Mouse (Mus musculus) stomach, embryonic 15.5 days (tissue): ENCODE data around the gene Cdhr1. TPM values are rescaled to one million over a fixed set of nuclear protein-coding genes. Genes with fewer than 3 reads are reported as not detected.
"Not testable (repeated sequence)": the region's sequence is repeated elsewhere in the genome, so short reads cannot be mapped to it uniquely, and the experiment has no call there.

ENCODE experiments used
- ATAC-seq: fragments of 200-750 bp; cut with Nextera tagmentation; 2 replicates; pipeline ENCODE4 v1.8.0; 2017; ENCODE audit warnings: low read depth, moderate number of reproducible peaks, moderate TSS enrichment; ENCODE audit not compliant: insufficient read depth, low FRiP score
- H3K27ac ChIP-seq: fragments of 300-500 bp; sonication (generic); 2 replicates; pipeline ENCODE4 v1.5.1; 2015; ENCODE audit warnings: mild to moderate bottlenecking, inconsistent platforms
- H3K27me3 ChIP-seq: fragments of 300-500 bp; sonication (generic); replicated peaks from 2 replicates; pipeline ENCODE4 v1.6.1; 2015; ENCODE audit warnings: inconsistent platforms
- H3K36me3 ChIP-seq: fragments of 300-500 bp; sonication (generic); 2 replicates; pipeline ENCODE4 v1.6.1; 2015; ENCODE audit warnings: inconsistent platforms
- H3K4me1 ChIP-seq: fragments of 300-500 bp; sonication (generic); 2 replicates; pipeline ENCODE4 v1.6.1; 2015; ENCODE audit warnings: inconsistent platforms
- H3K4me2 ChIP-seq: fragments of 300-500 bp; sonication (generic); 2 replicates; pipeline ENCODE4 v1.6.1; 2015; ENCODE audit warnings: mild to moderate bottlenecking, inconsistent platforms
- H3K4me3 ChIP-seq: fragments of 300-500 bp; sonication (generic); replicated peaks from 2 replicates; pipeline ENCODE4 v1.5.1; 2015; ENCODE audit warnings: inconsistent platforms
- H3K9ac ChIP-seq: fragments of 300-500 bp; sonication (generic); 2 replicates; pipeline ENCODE4 v1.6.1; 2015; ENCODE audit warnings: inconsistent platforms
- H3K9me3 ChIP-seq: fragments of 300-500 bp; sonication (generic); 2 replicates; pipeline ENCODE4 v1.6.1; 2016; ENCODE audit warnings: inconsistent platforms
- WGBS: fragments of 180-500 bp; shearing (Covaris S2); methylation state at CpG from one replicate; pipeline ENCODE4 v1.1.7; 2015; 5-methylcytosine and 5-hydroxymethylcytosine counted together
- polyA plus RNA-seq: library from polyadenylated mRNA; unstranded; fragments of >200 nt; fragmentation: Nextera tagmentation; extraction: Ambion mirVana; gene quantifications from 2 replicates; pipeline ENCODE4 v1.2.1, GENCODE M21; 2015

Gene Cdhr1
- polyA plus RNA-seq = 0.18 and 0.32 TPM in 2 replicates

DNA sequence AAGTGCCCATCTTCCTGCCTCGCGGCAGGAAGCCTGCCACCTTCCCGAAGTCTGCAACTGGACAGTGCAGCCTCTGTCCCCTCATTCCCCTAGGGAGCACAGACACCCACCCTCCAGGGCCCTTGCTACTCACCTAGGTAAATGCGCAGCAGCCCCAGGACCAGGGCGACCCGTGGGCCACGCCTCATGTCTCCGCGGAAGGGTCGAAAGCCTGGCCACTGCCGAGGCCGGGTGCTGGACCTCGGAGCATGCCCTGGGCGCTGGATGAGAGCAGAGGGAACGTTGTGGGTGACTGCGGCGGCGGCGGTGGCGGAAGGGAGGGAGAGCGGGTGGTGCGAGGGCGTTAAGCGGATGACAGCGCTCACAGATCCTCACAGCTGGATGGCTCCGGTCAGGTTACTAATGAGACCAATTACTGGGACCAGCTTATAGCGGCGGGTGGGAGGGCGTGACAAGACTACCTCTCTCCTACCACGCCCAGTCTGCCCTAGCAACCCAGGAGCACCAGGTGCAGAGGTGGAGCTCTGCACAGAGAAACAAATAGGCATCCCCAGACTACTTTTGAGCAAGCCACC is at the start of gene Cdhr1:
TSS of gene Cdhr1 (minus strand) at position 392 of the 575 bp plus-strand sequence.
- H3K9me3 ChIP-seq = no peaks in the 10 kb centered on the region
- WGBS = 1% methylated on average over 30 of the region's 30 CpGs
- no peaks in the 10 kb centered on the region; the same call in none of the 2 replicates for H3K4me1 ChIP-seq
- H3K4me2 ChIP-seq = peak within 1 kb of the TSS; percentile 50
- no peak within 1 kb of the TSS for H3K9ac ChIP-seq
- no peak within 1 kb of the TSS for H3K27ac ChIP-seq
- H3K4me3 ChIP-seq = peak within 1 kb of the TSS; percentile 21
- peak; percentile 68 for ATAC-seq
- H3K27me3 ChIP-seq = peaks cover 25% of the 10 kb centered on the region
- H3K36me3 ChIP-seq = no peaks in the 10 kb centered on the region

DNA sequence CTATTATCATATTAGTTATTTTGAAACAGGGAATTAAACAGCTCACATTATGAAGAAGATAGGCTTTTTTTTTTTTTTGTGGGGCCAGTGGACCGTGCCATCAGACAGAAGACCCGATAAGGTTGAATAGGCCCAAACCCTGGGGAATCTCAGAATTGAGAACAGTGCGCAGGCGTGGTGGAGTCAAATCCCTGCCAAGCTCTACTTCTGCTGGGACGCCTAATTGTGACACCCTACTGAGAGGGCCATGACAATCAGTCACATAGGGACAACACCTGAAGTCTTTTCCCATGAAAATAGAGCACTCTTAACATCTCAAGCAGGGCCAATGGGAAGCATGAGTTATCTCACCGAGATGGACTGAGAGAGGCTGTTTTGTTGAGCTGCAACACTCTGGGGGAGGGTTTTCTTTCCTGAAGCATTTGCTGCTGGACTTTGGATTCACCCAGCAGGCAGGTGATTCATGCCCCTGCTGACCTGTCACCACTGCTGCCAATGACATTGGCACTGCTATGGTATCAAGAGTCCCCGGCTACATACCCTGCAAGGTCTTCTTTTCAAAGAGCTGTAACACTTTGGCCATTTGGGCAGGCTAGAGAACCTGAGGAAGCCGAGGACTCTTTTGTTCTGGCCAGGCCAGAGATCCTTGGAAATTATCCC is 41.0 kb upstream of the Cdhr1 start:
- H3K27ac ChIP-seq = no peak overlapping the region
- no peak overlapping the region for H3K4me3 ChIP-seq
- H3K27me3 ChIP-seq = no peaks in the 10 kb centered on the region
- 82% methylated on average over 8 of the region's 8 CpGs for WGBS
- no peaks in the 10 kb centered on the region for H3K9me3 ChIP-seq
- H3K36me3 ChIP-seq = no peaks in the 10 kb centered on the region
- no peaks in the 10 kb centered on the region for H3K4me1 ChIP-seq
- H3K4me2 ChIP-seq = no peak overlapping the region
- no peak for ATAC-seq
- no peak overlapping the region for H3K9ac ChIP-seq

DNA sequence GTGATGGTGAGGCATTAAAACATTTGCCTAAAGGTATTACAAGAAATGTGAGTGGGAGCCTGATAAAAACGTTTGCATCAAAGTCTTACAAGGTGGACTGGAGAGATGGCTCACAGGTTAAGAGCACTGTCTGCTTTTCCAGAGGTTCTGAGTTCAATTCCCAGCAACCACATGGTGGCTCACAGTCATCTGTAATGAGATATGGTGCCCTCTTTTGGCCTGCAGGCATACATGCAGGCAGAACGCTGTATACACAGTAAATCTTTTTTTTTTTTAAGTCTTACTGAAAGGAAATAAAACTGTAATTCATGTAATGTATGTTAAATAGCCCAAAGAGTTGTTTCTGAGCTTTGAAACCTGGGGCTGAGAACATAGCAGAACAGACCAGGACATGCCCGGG is 39.4 kb upstream of the Cdhr1 start:
- ATAC-seq, H3K4me1 ChIP-seq, H3K9me3 ChIP-seq, H3K27me3 ChIP-seq, H3K9ac ChIP-seq, H3K27ac ChIP-seq, H3K4me2 ChIP-seq, H3K36me3 ChIP-seq, H3K4me3 ChIP-seq: not testable (repeated sequence)
- 85% methylated on average over 3 of the region's 3 CpGs for WGBS

DNA sequence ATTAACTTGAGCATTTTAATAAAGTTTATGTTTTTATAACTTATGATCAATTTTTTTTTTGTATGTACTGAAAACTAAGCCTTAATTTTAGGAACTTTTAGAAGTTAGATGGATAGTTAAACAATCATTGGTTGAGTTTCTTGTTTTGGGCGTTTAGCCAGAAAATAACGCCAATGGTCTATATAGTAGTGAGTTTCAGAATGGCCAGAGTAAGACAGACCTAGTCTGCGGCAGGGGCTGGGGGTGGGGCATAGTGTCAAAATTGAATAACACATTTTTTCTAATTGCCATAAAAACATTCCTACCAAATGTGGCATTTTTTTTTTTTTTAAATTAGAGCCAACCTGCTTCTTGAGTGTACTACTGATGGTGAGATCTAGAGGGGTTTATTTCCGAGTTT is 38.0 kb upstream of the Cdhr1 start:
- H3K36me3 ChIP-seq = peaks cover 6% of the 10 kb centered on the region; the same call in 1 of the 2 replicates
- no peak for ATAC-seq
- 78% methylated on average over 4 of the region's 4 CpGs for WGBS

DNA sequence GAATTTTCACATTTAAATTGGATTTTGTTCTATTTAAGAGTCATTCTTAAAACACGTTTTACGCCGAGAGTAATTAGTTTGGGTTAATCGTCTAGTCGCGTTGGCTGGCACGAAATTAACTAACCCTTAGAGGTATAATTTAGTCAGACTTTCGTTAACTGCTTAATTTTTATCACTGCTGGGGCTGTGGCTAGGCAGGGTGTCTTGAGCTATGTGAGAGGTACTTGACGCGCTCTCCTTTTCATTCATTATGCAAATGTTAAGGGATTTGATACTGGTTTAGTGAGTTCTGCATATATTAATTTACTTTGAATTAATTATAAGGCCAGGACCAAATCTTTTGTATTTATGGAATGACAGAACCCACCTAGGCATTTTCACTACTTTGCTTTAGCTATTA is 37.5 kb upstream of the Cdhr1 start:
- 2% methylated on average over 10 of the region's 10 CpGs for WGBS
- ATAC-seq = no peak

More for the DNA sequence above, 38.0 kb upstream of the Cdhr1 start:
- Histone ChIP-seq H3K27ac (no peak overlapping the region), H3K4me2 (no peak overlapping the region), H3K9ac (no peak overlapping the region), H3K4me1 (no peaks in the 10 kb centered on the region), H3K27me3 (no peaks in the 10 kb centered on the region), H3K9me3 (no peaks in the 10 kb centered on the region), H3K4me3 (no peak overlapping the region)

DNA sequence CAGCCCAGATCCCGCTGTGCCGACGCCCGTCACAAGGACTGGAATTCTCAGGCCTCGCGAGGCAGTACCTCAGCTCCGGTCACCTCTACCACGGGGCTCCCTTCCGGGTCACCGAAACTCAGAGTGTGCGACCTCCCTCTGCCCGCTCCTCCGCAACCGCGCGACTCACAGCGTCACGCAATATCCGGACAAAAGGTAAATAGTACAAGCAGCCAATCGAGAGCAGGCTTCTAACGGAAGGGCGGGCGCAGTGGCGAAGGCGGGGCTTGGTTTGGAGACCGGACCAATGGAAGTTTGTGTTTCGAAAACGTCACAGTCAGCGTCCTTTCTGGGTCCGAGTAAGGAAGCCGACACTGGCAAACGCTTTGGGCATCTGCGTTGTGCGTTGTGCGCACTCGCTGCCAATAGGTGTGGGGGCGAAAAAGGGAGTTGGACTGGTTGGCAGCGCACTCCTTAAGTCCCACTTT is 37.0 kb upstream of the Cdhr1 start, which contains the start of gene Ghitm:
TSS of gene Ghitm (minus strand) at position 146 of the 467 bp plus-strand sequence.
- H3K27me3 ChIP-seq = no peaks in the 10 kb centered on the region
- H3K27ac ChIP-seq = peak within 1 kb of the TSS; percentile 90

More for the DNA sequence above, 37.5 kb upstream of the Cdhr1 start:
- Histone ChIP-seq H3K4me1 (no peaks in the 10 kb centered on the region), H3K27me3 (no peaks in the 10 kb centered on the region), H3K9ac (0 out of 2 replicates have a peak overlapping the region, but pooled peaks have one; percentile 20), H3K4me3 (peak overlapping the region; percentile 71), H3K27ac (no peak overlapping the region; the same call in 1 of the 2 replicates), H3K36me3 (peaks cover 10% of the 10 kb centered on the region; the same call in 1 of the 2 replicates), H3K9me3 (no peaks in the 10 kb centered on the region), H3K4me2 (peak overlapping the region; percentile 53)

DNA sequence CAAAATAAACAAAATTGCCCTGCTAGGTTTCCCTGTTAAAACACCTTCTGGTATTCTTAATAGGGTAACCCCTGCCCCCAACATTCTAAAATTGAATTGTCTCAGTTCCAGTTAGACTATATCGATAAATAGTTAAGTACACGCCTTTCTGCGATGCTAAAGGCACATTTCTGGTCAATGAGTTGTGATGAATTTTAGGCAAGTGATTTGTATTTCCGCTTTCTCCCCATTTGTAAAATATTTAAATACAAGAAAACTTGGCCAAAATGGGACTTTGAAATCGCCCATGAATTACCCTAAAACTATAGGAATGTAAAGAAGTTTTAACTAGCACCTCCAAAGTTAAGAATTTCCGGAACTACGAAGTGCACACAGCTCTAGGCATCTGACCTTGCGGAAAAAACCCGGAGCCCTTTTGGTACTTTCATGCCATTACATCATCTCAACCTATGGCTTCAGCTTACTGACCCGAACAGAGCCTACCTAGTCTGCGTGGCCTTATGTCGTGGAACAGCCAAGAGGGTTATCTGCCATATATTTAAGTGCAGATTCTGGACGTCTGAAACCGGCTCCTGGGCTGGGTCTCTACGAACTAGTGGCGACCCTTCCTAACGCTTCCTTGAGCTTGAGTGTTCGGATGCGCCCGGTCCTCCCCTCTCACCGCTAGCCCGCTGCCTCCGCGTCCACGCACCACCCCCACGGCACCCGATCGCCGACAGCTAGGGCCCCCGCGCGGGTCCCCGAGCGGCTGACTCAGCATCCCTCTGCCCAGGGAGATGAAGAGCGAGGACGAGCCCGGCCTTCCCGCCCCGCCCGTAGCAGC is 36.4 kb upstream of the Cdhr1 start:
- no peaks in the 10 kb centered on the region for H3K4me1 ChIP-seq
- peak overlapping the region; percentile 68 for H3K9ac ChIP-seq
- H3K4me3 ChIP-seq = peak overlapping the region; percentile 71
- H3K4me2 ChIP-seq = peak overlapping the region; percentile 60
- peaks cover 15% of the 10 kb centered on the region for H3K36me3 ChIP-seq
- no peaks in the 10 kb centered on the region for H3K9me3 ChIP-seq
- peak overlapping the region; percentile 90 for H3K27ac ChIP-seq
- 1% methylated on average over 40 of the region's 40 CpGs for WGBS
- no peaks in the 10 kb centered on the region for H3K27me3 ChIP-seq
- ATAC-seq = peak; percentile 1; the same call in 1 of the 2 replicates

More for the DNA sequence above, 37.0 kb upstream of the Cdhr1 start, which contains the start of gene Ghitm:
- peak; percentile 100 for ATAC-seq
- H3K9me3 ChIP-seq = no peaks in the 10 kb centered on the region
- H3K36me3 ChIP-seq = peaks cover 15% of the 10 kb centered on the region
- H3K9ac ChIP-seq = peak within 1 kb of the TSS; percentile 68
- WGBS = under 1% methylated on average over 38 of the region's 38 CpGs
- H3K4me1 ChIP-seq = no peaks in the 10 kb centered on the region
- H3K4me2 ChIP-seq = peak within 1 kb of the TSS; percentile 60
- H3K4me3 ChIP-seq = peak within 1 kb of the TSS; percentile 71

DNA sequence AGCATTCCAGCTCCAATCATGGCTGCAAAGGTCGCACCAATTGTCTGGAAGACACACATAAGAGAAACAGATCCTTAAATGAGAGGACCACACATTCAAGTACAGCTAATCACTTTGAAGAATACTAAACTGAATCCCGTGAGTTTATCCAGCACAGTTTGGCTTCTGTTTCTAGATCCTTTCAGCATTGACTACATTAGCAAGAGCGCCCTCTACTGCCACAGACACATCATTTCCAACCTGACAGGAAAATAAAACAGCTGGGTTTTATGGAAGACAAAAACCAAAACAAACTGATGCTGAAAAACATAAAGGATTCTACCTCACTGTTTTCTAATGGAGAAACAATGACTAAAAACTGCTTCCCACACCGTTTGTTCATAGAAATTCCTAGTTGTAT is 29.5 kb upstream of the Cdhr1 start:
- no peak for ATAC-seq
- Histone ChIP-seq H3K4me2 (no peak overlapping the region), H3K27me3 (no peaks in the 10 kb centered on the region), H3K36me3 (peaks cover 35% of the 10 kb centered on the region), H3K4me1 (no peaks in the 10 kb centered on the region), H3K9ac (no peak overlapping the region), H3K9me3 (no peaks in the 10 kb centered on the region), H3K4me3 (no peak overlapping the region), H3K27ac (no peak overlapping the region)
- WGBS = 44% methylated on average over 4 of the region's 4 CpGs

DNA sequence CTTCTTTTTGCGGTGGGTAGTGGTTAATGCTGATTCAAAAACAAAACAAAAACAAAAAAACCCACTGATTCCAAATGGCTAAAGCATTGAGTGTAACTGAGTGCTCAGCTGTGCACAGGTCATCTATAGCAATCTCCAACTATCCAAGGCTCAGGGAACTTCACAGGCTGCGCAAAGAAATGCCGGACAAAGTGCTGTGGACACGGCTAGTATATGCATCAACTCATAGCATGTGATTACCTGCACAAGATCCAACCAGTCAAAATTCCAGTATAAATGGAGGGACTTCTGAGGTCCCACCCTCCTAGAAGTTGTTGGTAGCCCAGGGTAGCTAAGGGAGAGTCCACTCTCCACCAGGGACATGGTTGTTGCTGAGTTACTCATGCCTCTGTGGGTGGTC is 21.1 kb upstream of the Cdhr1 start:
- no peaks in the 10 kb centered on the region for H3K4me1 ChIP-seq
- 94% methylated on average over 4 of the region's 4 CpGs for WGBS
- peaks cover 8% of the 10 kb centered on the region for H3K36me3 ChIP-seq
- H3K27me3 ChIP-seq = no peaks in the 10 kb centered on the region
- no peak overlapping the region for H3K4me2 ChIP-seq
- H3K9ac ChIP-seq = no peak overlapping the region
- H3K4me3 ChIP-seq = no peak overlapping the region
- no peak for ATAC-seq
- H3K9me3 ChIP-seq = no peaks in the 10 kb centered on the region
- H3K27ac ChIP-seq = no peak overlapping the region

DNA sequence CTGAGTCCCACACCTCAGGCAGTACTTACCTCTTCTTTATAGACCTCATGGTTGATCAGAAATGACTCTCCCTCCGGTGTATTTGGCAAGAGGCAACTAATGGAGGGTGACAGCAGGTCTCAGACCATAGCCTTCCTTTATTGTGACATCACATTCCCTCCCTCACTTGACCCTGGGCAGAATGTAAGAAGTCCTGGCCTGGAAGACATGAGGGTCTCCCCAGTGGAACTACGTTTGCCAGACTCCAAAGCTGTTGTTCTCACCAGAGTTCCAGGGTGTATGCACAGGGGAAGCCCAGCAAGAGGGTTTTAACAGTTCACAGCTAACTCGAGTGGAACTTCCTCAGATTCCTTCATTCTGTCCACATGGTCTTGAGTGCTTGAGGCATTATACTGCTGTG is 15.8 kb upstream of the Cdhr1 start, which contains the start of gene 2610528A11Rik:
TSS of gene 2610528A11Rik (minus strand) at position 101 of the 400 bp plus-strand sequence.
- H3K9ac ChIP-seq = no peak within 1 kb of the TSS
- WGBS = 56% methylated on average over 3 of the region's 3 CpGs
- no peak within 1 kb of the TSS for H3K4me2 ChIP-seq
- no peak for ATAC-seq
- H3K27ac ChIP-seq = no peak within 1 kb of the TSS
- H3K27me3 ChIP-seq = no peaks in the 10 kb centered on the region
- H3K36me3 ChIP-seq = no peaks in the 10 kb centered on the region
- no peaks in the 10 kb centered on the region for H3K9me3 ChIP-seq
- H3K4me1 ChIP-seq = no peaks in the 10 kb centered on the region
- H3K4me3 ChIP-seq = no peak within 1 kb of the TSS

DNA sequence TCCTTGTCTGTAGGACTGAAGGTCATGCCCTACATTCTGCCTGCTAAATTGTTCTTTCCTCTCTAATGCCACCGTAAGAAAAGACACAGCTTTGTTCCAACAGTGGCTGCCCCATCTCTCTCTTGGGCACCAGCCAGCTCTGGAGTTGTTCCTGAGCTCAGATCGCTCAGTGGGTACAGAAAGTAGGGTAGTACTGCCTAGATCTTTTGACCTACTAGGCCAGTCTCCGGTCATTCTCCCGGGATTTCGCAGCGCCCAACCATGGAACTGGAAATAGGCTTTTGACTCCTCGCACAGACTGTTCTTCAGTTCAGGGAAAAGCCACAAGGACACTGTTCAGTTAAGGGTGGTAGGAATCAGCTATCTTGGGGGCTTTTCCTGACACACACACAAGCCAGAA is 14.8 kb upstream of the Cdhr1 start:
- ATAC-seq = no peak
- Histone ChIP-seq H3K4me2 (no peak overlapping the region), H3K27ac (no peak overlapping the region), H3K36me3 (no peaks in the 10 kb centered on the region), H3K9ac (no peak overlapping the region), H3K27me3 (no peaks in the 10 kb centered on the region), H3K4me1 (no peaks in the 10 kb centered on the region), H3K4me3 (no peak overlapping the region), H3K9me3 (no peaks in the 10 kb centered on the region)
- 91% methylated on average over 7 of the region's 7 CpGs for WGBS
